Mouse (Mus musculus) embryonic facial prominence, embryonic 14.5 days (tissue): ENCODE data around the gene Tmc4. TPM values are rescaled to one million over a fixed set of nuclear protein-coding genes. Genes with fewer than 3 reads are reported as not detected.

ENCODE experiments used
- ATAC-seq: fragments of 200-750 bp; cut with Nextera tagmentation; 2 replicates; pipeline ENCODE4 v1.8.0; 2017; ENCODE audit warnings: low read depth, moderate number of reproducible peaks, moderate TSS enrichment
- DNase-seq: peaks from one replicate; pipeline ENCODE4 v3.0.0-alpha.2; 2015; ENCODE audit warnings: low spot score
- H3K27ac ChIP-seq: fragments of 300-500 bp; sonication (generic); replicated peaks from 2 replicates; pipeline ENCODE4 v1.5.1; 2014; ENCODE audit warnings: low read depth, mild to moderate bottlenecking, low read length, moderate library complexity
- H3K27me3 ChIP-seq: fragments of 300-500 bp; sonication (generic); replicated peaks from 2 replicates; pipeline ENCODE4 v1.6.1; 2014; ENCODE audit warnings: low read length; ENCODE audit not compliant: control insufficient read depth, insufficient read depth
- H3K36me3 ChIP-seq: fragments of 300-500 bp; sonication (generic); 2 replicates; pipeline ENCODE4 v1.6.1; 2014; ENCODE audit warnings: low read length, mixed read lengths; ENCODE audit not compliant: control insufficient read depth, insufficient read depth
- H3K4me1 ChIP-seq: fragments of 300-500 bp; sonication (generic); 2 replicates; pipeline ENCODE4 v1.6.1; 2014; ENCODE audit warnings: antibody characterized with exemption, low read length; ENCODE audit not compliant: control insufficient read depth, insufficient read depth
- H3K4me2 ChIP-seq: fragments of 300-500 bp; sonication (generic); 2 replicates; pipeline ENCODE4 v1.6.1; 2014; ENCODE audit warnings: low read depth, mild to moderate bottlenecking, low read length, moderate library complexity, mixed read lengths
- H3K4me3 ChIP-seq: fragments of 300-500 bp; sonication (generic); 2 replicates; pipeline ENCODE4 v1.5.1; 2014; ENCODE audit warnings: low read depth, mild to moderate bottlenecking, low read length
- H3K9ac ChIP-seq: fragments of 300-500 bp; sonication (generic); 2 replicates; pipeline ENCODE4 v1.6.1; 2014; ENCODE audit warnings: low read depth, mild to moderate bottlenecking, low read length, moderate library complexity, mixed read lengths
- H3K9me3 ChIP-seq: fragments of 300-500 bp; sonication (generic); 2 replicates; pipeline ENCODE4 v1.6.1; 2016; ENCODE audit warnings: low read length; ENCODE audit not compliant: control insufficient read depth
- WGBS: fragments of 180-500 bp; shearing (Covaris S2); extraction: QIAGEN DNeasy Blood & Tissue Kit; methylation state at CpG from one replicate; pipeline ENCODE4 v1.1.7; 2014; 5-methylcytosine and 5-hydroxymethylcytosine counted together
- polyA plus RNA-seq: library from polyadenylated mRNA; unstranded; fragments of >200 nt; fragmentation: Nextera tagmentation; extraction: Ambion mirVana; gene quantifications from 2 replicates; pipeline ENCODE4 v1.2.1, GENCODE M21; 2014

The Tmc4 gene
- polyA plus RNA-seq, 1 experiment from 2014 or later = 7.6 TPM

DNA sequence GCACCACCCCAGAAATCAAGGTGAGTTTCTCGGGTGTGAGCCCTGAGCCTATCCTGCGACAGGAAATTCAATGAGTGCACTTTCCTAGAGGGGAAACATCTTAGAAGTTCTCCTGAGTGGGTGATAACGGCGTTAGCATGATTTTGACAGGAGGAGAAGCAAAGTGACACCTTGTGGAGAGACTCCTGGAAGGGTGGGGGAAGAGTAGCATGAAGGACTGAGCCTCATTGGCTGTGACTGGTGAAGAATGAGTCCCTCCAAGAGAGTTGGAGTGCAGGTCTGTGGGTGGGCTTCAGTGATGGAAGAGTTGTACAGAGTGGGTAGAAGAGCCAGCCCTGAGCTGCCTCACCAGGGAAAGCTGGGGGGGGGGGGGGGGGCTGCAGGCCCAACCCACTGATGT, 20.4 kb downstream of the Tmc4 start:
- 82% methylated on average over 4 of the region's 4 CpGs for WGBS
- Histone ChIP-seq H3K27me3 (no peaks in the 10 kb centered on the region), H3K4me3 (no peak overlapping the region), H3K36me3 (peaks cover 99% of the 10 kb centered on the region), H3K4me1 (no peaks in the 10 kb centered on the region), H3K4me2 (no peak overlapping the region), H3K9ac (no peak overlapping the region), H3K9me3 (no peaks in the 10 kb centered on the region), H3K27ac (no peak overlapping the region)
- ATAC-seq = no peak
- DNase-seq = no peak

DNA sequence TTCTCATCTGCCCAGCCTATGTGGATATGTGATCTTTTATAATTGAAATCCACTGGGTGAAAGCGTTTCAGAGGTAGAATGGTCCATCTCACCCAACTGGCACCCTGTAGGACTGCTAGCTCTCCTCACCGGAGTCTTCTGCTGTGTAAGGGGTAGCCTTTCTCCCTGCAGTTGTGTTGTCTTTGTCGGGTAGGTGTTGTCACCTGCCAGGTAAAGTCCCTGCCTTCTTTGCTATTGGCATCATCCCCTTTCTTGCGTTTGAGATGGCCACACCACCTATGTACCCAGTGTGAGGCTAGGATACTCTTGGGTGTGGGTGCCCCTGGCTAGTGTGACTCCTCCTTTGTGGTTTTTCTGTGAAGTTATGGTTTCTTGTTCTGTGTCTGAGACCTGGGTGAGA, 30.7 kb downstream of the Tmc4 start:
- ATAC-seq (no peak), DNase-seq (no peak)
- peaks cover 23% of the 10 kb centered on the region for H3K36me3 ChIP-seq
- H3K4me1 ChIP-seq = peaks cover 23% of the 10 kb centered on the region
- peak overlapping the region; percentile 98 for H3K9ac ChIP-seq
- 72% methylated on average over 4 of the region's 4 CpGs for WGBS
- peak overlapping the region; percentile 78 for H3K4me2 ChIP-seq
- H3K27me3 ChIP-seq = no peaks in the 10 kb centered on the region
- no peak overlapping the region for H3K27ac ChIP-seq
- H3K4me3 ChIP-seq = peak overlapping the region; percentile 87
- H3K9me3 ChIP-seq = no peaks in the 10 kb centered on the region

DNA sequence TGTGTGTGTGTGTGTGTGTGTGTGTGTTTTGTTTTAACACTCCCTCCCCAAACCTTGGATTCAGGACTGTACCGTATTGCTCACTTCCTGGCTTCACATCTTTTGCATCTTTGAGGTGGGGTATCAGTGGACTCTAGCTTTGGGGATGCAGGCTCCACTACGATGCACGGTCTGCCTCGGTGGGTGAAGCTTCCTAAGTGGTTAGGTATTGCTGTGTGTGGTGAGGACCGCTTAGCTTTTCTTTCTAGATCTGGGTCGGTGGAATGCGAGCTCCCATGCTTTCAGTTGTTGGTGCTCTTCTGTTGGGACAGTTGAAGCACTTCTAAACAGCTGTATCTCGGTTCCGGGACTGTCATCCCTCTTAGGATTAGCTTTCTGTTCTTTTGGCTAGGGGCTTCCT, 31.2 kb downstream of the Tmc4 start:
- DNase-seq (no peak), ATAC-seq (no peak)
- no peak overlapping the region for H3K27ac ChIP-seq

DNA sequence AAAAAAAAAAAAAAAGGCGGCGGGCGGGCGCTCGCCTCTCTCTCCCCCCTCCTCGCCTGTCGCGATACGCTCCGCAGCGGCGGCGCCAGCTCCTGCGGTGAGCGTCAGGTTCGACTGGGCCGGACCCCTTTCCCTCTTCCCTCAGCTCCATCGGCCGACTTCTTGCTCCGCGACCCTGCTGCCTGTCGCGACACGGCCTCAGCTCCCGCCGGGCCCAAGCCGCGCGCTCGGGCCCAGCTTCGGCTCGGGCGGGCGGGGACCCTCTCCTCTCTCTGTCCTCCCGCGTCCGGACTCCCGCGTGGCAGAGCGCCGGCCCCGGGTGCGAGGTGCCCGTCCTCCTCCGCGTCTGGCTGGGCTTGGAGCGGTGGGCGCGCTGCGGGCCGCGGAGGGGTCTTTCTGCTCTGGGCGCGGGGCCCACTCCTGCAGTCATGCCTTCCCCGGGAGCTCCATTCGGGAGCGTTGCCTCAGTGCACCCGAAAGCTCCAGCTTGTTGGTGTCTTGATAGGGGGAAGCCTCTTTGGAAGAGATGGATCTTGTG, 31.8 kb downstream of the Tmc4 start:
- H3K9me3 ChIP-seq = no peaks in the 10 kb centered on the region
- DNase-seq = no peak
- peak overlapping the region; percentile 87 for H3K4me3 ChIP-seq
- peak overlapping the region; percentile 98 for H3K9ac ChIP-seq
- H3K27ac ChIP-seq = peak overlapping the region; percentile 99
- H3K4me1 ChIP-seq = peaks cover 23% of the 10 kb centered on the region
- peak overlapping the region; percentile 78 for H3K4me2 ChIP-seq
- no peaks in the 10 kb centered on the region for H3K27me3 ChIP-seq
- 0% methylated on average over 16 of the region's 58 CpGs for WGBS
- ATAC-seq = peak; percentile 2; the same call in 1 of the 2 replicates
- H3K36me3 ChIP-seq = peaks cover 23% of the 10 kb centered on the region

More for the DNA sequence above, 31.2 kb downstream of the Tmc4 start:
- peak overlapping the region; percentile 78 for H3K4me2 ChIP-seq
- peaks cover 23% of the 10 kb centered on the region for H3K36me3 ChIP-seq
- peak overlapping the region; percentile 87 for H3K4me3 ChIP-seq
- H3K27me3 ChIP-seq = no peaks in the 10 kb centered on the region
- peak overlapping the region; percentile 98 for H3K9ac ChIP-seq
- WGBS = 8% methylated on average over 9 of the region's 9 CpGs
- H3K9me3 ChIP-seq = no peaks in the 10 kb centered on the region
- H3K4me1 ChIP-seq = peaks cover 23% of the 10 kb centered on the region

DNA sequence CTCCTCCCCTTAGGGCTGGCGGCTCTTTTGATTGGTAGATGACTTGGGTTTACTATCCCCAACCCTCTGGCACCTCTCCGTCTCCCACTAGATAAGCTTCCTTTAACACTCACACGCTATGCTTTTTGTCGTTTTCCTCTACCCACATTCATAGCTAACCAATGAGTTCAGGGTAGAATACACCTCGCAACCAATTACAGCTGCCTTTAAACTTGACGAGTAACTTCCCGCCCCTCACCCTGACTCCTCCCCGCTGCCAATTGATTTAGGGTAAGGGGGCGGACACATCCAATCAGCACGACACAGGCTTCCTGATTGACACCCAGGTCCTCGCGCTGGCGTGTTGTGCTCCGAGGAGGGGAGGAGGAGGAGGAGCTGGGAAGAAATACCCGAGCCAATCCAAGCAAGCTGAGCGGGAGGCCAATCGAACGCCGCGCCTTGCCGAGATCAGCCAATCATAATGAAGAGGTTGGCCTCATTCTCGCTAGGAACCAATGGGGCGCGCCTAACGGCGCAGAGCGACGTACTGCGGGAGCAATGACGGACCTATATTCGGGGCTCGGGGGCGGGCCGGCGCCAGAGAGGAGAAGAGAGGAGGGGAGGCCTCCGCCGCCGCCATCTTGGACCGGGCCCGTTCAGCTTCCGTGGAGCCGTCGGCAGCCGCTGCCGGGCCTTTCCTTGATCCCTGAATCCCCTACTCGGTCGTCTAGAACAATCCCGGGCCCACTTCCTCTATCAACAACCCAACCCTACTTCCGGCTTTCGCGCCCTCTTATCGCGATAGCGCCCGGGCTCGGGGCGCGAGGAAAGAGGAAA, 32.5 kb downstream of the Tmc4 start, which contains the start of gene Cnot3:
Gene Cnot3 (plus strand): TSS at position 597 of the 816 bp plus-strand sequence.
- H3K36me3 ChIP-seq = peaks cover 23% of the 10 kb centered on the region
- 0% methylated on average over 48 of the region's 58 CpGs for WGBS
- no peaks in the 10 kb centered on the region for H3K27me3 ChIP-seq
- peak within 1 kb of the TSS; percentile 99 for H3K27ac ChIP-seq
- H3K9ac ChIP-seq = peak within 1 kb of the TSS; percentile 98
- ATAC-seq (peak; percentile 98), DNase-seq (peak; percentile 100)
- H3K4me2 ChIP-seq = peak within 1 kb of the TSS; percentile 78
- H3K4me1 ChIP-seq = peaks cover 23% of the 10 kb centered on the region
- H3K9me3 ChIP-seq = no peaks in the 10 kb centered on the region
- H3K4me3 ChIP-seq = peak within 1 kb of the TSS; percentile 87

DNA sequence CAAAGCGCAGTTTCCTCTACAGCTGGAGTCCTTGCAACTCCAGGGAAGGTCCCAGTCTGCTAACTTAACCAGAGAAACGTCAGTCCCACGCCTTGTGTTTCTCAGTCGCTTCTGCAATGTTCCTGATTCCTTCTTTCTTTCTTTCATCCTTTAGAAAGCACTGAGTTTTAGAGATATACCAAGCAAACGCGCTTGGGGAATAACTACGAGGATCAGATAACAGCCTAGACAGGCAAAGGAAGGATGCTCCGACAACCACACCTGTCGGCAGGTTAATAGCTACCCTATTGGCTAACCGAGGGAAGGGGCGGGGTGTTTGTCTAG, 33.0 kb downstream of the Tmc4 start:
- Histone ChIP-seq H3K4me3 (peak overlapping the region; percentile 40), H3K4me2 (peak overlapping the region; percentile 64), H3K9me3 (no peaks in the 10 kb centered on the region), H3K27me3 (no peaks in the 10 kb centered on the region), H3K4me1 (peaks cover 23% of the 10 kb centered on the region), H3K9ac (peak overlapping the region; percentile 53; the same call in 1 of the 2 replicates), H3K36me3 (peaks cover 28% of the 10 kb centered on the region), H3K27ac (peak overlapping the region; percentile 6)
- DNase-seq (no peak), ATAC-seq (no peak)
- 0% methylated on average over 11 of the region's 11 CpGs for WGBS

DNA sequence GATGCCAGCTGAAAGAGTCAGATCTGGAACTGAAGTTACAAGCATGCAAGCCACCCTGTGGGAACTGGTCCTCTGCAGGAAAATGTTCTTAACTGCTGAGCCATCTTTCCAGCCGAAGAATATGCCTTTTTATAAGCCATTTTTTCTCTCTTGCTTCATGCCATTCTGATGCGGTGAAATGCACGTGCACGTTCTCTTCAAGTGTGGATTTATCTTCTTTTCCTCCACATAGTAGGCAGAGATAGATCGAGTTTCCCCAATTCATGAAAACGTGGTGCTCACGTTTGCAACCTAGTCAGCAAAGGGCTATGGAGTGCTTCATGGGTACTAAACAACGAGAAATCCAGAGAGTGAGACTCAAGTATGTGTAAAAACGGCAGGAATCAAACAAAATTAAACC, 33.5 kb downstream of the Tmc4 start:
- Histone ChIP-seq H3K9ac (peak overlapping the region; percentile 53; the same call in 1 of the 2 replicates), H3K4me1 (peaks cover 23% of the 10 kb centered on the region), H3K27me3 (no peaks in the 10 kb centered on the region), H3K4me3 (peak overlapping the region; percentile 40), H3K4me2 (peak overlapping the region; percentile 64), H3K36me3 (peaks cover 33% of the 10 kb centered on the region), H3K9me3 (no peaks in the 10 kb centered on the region), H3K27ac (peak overlapping the region; percentile 6; the same call in 1 of the 2 replicates)
- WGBS = 26% methylated on average over 9 of the region's 9 CpGs
- DNase-seq = no peak
- no peak for ATAC-seq

DNA sequence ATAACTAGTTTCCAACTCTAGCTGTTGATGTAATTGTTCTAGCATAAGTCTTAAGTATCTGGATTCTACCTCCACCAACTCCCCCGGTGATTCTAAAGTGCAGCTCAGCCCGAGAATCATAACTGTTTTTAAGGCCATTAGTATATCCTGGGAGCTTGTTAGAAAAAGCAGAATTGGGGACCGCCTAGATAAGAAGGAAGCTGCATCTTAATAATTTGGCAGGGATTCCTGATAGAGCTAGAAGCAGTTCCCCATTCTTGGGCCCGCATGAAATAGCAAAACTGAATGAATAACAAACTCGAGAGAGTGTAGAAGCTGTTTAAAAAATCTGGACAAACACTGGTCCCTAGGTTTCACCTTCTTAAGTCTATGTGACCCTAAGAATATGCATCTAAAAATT, 33.9 kb downstream of the Tmc4 start:
- no peaks in the 10 kb centered on the region for H3K27me3 ChIP-seq
- WGBS = 70% methylated on average over 5 of the region's 5 CpGs
- H3K4me2 ChIP-seq = peak overlapping the region; percentile 64; the same call in 1 of the 2 replicates
- no peak overlapping the region for H3K4me3 ChIP-seq
- H3K9me3 ChIP-seq = no peaks in the 10 kb centered on the region
- ATAC-seq (no peak), DNase-seq (no peak)
- peaks cover 22% of the 10 kb centered on the region for H3K4me1 ChIP-seq
- H3K27ac ChIP-seq = no peak overlapping the region
- H3K36me3 ChIP-seq = peaks cover 37% of the 10 kb centered on the region
- H3K9ac ChIP-seq = 0 out of 2 replicates have a peak overlapping the region, but pooled peaks have one; percentile 11
